Mouse (Mus musculus) CD4-positive, CD25-positive, alpha-beta regulatory T cell, adult 2 months (primary cell): Measurements from ENCODE around the gene Mrpl23.
A peak's percentile ranks its signal among the peaks of the same experiment; 100 is the strongest.

Experiments
- DNase-seq: peaks from one replicate; pipeline ENCODE4 v3.0.0-alpha.2; 2012; ENCODE audit warnings: low read depth, low spot score

The Mrpl23 gene

DNA sequence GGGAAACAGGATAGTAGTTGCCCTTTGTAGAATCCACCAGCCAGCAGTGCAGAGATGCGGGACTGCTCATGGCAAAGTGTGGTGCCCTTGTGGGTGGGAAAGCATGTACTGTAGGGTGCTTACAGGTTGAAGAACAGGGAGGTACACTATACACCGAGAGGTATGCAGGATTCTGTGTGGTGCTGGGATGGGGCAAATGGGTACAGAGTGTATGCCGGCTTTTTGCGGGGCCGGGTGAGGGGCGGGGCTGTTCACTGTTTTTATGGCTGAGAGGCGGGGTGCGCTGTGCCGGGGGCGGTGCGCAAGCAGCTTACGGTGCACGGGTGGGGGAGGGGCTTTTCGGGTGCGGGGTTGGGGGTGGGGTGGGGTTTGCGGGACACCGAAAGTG is at the start of gene Mrpl23:
TSS of gene Mrpl23 (plus strand) at position 16 of the 388 bp plus-strand sequence.
- no peak for DNase-seq

DNA sequence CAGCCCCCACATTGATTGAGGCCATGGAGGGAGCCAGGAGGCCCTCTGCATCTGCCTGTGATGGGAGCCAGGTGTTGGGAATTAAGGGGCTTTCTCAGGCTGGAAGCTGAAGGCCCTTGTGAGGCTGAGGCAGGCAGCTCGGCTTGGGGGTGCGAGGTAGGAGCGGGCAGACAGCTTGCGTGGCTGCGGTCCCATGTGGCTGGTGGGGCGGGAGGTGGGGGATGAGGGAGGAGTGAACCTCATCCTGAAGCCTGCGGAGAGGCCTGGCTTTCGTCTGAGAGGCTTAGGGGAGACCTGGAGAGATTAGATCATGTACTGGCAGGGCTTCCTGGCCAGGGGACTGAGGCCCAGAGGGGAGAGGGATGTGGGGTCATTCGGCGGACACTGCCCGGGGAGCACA is 49.4 kb upstream of the Mrpl23 start:
- DNase-seq = no peak

DNA sequence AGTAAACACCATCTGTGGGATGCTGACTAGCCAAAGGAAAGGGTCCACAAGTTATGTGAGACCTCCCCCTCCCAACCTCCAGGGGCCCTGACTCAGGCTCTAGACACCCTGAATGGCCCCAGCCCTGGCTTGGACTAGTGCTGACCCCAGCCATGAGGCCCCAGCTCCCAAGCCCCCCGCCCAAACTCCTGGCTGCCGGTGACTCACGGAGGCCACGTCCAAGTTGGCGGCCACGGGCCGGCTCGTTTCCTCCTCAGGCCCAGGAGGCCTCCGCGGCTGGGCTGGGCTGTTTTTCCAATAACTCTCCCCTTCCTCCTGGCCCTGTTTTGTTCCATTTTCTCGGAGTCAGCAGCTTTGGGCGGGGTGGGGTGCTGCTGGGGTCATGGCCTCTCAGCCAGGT is 47.7 kb upstream of the Mrpl23 start:
- no peak for DNase-seq

DNA sequence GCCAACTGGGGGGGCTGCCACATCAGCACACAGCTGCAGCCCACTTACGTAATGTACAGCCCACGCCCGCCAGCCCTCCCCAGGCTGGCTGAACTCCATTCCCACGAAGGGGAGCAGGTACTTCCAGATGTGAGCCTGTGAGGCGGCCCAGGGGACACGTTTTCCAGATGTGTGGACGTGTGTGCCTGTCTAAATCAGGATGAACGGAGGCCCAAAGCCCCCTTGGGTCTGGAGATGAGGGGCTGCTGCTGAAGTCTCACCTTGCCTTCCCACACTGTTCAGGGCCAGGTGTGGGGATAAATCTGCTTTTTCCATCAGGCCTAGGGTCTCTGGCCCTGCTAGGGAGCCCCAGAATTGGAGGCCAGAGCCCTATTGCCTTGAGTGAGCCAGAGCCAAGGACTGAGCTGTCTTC is 45.7 kb upstream of the Mrpl23 start:
- DNase-seq = no peak

DNA sequence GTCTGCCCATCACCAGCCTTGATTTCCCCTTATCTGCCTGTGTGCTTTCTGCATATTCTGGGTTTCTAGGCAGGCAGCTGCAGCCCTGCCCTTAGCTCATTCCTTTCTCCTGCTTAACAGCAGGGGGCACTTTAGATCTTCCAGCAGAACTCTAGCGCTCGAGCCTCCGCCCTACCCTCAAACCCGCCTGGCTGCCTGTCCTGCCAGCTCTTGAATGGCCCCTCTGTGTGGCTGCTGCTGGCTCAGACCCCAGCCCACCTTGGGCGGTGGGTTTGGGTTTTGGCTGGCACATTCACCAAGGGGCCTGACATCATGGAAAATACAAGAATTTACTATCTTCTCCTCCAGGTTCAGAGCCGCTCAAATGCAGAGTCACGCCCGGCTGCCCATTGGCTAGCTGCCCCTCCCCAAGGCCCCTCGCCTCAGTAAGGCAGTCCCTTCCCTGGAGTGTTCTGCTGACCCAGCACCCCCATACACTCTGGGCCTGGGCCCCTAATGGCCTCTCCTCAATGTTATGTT is 45.1 kb upstream of the Mrpl23 start:
- no peak for DNase-seq

DNA sequence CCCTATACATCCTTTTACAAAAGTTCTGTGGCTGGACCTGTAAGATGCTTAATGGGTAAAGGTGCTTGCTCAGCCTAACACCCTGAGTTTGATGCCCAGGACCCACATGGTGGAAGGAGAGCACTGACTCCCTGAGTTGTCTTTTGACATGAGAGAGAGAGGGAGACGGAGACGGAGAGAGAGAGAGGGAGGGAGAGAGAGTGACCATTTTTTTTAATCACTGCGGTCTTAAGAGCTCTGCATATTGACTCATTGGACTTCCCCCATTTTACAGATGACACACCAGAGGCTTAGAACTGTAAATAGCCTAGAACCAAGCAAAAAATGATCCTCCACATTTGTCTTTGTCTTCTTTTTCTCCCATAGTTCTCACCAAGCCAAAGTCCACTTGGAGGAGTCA is 44.4 kb upstream of the Mrpl23 start:
- DNase-seq = no peak

DNA sequence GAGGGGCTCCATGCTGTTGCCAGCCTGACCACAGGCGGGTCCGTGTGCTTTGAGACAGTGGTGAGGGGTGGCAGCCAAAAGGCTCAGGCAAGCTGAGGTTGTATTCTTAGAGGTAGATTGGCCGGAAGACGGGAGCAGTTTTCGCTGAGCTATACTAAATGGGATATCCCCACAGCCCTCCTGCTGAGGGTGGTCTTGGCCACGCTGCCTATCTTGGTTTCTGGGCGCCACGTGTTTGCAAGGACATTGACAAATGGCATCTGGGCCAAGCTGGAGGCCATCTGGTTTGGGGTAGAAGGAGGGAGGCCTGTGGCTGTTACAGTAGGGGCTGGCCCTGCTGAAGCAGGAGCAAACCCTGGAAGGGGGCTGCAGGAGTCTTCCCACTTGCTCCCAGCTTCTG is 39.0 kb upstream of the Mrpl23 start:
- DNase-seq = no peak

DNA sequence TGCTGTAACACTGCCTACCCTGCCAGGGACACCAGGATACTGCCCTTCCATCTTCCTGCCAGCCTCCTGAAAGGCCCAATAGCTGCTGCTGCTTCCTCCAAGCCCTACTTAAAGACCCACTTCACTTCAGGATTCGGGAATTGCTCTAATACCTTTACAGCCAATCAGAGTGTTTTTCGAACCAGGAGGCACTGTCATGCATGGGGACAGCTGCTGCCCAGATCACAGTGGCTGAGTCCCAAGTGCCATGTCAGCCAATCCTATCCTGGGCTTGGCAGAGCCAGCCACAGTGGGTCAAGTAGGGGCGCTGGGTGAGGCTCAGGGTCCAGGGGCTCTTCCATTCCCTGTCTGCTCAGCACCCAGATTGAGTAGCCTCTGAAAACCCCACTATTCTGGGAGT is 36.3 kb upstream of the Mrpl23 start:
- DNase-seq = no peak

DNA sequence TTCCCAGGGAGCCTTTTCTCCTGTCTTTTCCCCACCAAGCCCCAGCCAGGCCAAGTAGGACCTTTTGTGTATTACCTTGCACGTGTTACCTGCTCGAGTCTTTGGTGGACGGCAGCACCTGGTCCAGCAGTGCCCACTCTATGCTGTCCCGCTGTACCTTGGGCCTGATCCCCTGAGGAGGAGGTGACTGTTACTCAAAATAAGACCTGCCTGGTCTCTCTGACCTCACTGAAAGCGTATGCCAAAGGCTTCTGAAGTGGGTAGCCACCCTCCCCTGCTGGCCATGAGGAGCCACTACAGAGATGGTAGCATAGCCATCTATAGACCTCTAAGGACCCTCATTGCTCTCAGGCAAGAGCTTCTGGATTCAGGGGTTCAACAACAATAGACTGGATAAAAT is 35.7 kb upstream of the Mrpl23 start:
- peak; percentile 50 for DNase-seq

DNA sequence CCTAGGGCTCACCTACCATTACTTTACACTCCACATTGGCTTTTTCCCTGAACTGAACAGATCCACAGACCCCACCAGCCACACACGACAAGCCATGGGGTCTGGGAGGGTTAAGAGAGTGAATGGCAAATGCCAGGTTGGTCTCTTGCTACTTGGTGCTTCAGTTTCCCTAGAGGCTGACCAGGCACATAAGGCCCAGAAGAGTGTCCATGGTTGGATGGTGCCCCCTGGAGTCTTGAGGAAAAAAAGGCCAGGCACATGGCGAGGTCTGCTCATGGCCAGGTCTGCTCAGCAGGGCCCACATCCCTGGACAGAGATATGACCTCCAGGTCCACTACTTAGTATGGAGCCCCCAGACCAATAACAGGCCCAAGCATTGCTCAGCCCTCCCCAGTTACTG is 34.7 kb upstream of the Mrpl23 start:
- peak; percentile 57 for DNase-seq

DNA sequence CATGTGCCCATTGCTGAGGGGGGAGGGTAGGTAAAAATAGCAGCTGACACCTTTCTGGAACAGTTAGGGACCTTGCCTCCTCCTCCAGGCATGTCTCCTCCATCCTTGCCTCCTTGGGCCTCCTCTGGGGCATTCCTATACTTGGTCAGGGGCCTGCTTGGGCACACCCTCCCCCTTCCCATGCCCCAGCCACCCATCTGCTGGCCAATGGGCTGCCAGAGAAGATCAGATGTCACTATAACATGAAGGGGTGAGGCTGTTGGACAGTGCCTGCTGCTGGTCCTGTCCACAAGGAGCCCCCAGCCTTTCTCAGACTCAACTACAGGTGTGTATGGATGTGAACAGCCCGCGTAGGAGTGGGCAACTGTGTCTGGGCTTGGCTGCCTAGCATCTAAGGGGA is 33.9 kb upstream of the Mrpl23 start, which contains the start of gene Tnnt3:
TSS of gene Tnnt3 (plus strand) at position 262 of the 400 bp plus-strand sequence.
- DNase-seq = no peak

DNA sequence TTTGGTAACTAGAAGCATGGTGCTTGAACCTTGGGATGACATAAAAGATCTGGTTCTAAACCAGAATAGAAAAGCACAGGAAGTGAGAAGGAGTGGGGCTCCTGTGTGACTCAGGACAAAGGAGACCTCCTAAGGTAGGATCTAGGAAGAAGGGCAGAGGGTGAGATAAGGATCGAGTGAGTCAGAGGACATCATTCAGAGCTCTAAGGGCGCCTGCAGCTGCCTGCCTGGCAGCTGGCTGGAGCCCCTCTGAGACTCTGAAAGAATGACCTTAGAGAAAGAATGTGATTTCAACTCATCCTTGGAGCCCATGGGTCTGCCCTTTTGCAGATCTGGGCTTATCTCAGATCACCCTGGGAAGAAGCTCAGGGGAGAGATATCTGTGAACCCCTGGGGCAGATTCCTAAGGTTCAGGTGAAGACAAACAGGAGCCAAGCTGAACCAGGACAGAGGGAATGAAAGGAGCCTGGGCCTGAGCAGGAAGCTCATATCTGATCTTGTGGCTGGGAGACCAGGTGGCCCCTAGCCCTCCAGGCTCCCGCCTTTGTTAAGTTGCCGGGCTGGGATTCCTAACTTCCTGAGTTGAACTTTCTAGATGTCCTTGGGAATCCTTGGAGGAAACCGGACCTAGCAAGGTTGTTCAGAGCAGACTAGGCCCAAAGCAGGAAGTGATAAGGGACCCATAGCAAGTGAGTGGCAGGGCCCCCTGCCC is 33.3 kb upstream of the Mrpl23 start:
- DNase-seq = no peak

DNA sequence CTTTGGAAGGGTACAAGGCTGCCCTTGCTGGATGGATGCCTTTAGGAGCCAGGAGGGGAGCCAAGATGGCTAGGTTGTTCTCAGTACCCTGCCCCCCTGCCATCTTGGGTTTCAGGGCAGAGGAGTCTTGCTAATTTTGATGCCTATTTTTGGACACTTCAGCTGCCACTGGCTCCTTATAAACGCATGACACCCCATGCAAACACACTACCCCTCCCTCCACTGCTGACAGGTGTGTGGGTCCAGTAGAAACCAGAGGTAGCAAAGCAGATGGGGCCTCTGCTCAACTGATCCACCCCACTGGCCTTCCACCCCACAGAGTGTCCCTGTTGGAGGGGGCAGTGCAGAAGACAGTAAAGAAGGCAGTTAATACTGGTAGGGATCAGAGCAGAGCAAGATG is 32.5 kb upstream of the Mrpl23 start:
- DNase-seq = no peak

DNA sequence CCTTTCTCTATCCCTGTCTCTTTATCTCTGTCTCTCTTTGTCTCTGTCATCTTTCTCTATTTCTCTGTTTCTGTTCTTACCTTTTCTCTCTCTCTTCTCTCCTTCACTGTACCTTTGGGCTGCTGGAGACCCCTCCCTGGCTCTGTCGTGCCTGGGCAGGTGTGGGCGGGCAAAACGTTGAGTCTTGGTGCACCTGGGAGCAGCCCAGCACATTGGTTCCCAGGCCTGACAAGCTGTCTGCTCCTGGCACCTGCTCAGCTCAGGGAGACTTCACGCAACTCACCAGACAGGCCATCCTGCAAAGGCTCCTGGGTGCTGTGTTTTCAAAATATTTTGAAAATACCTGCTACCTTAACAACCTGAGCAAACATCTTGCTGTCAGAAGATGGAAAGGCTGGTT is 29.3 kb upstream of the Mrpl23 start:
- DNase-seq = no peak

DNA sequence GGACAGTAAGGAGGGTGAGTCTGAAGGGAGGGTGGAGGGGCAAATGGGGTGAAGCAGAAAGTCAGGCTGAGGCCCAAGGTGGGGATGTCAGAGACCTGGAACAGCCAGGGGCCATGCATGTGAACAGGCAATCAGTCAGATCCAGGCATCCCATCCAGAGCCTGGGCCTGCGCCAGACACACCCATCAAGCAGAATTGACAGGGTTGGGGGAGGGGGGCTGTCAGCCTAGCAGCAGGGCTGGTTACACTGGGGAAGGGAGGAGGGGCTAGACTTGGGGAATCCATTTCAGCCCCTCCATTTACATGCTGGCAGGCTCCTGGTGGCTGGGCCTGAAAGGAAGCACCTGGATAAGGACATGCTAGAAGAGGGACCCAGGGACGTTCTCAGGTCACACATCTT is 26.5 kb upstream of the Mrpl23 start:
- DNase-seq = no peak

DNA sequence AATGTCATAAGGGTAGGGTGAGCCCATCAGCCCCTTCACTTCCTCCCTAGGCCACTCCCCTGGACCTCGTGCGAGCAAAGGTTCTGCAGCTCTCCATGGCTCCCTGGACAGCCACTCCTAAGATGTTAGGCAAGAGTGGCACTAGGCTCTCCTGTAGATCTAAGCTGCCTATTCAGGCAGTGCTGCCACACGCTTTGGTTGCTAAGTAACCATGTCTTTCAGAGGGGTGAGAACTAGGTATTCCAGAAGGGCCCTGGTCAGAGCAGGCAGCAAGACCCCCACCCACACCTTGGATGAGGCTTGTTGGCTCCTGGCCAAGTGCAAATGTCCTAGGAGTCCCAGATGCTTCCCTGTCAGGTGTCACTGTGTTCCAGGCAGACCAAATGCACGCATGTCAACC is 26.0 kb upstream of the Mrpl23 start:
- no peak for DNase-seq

DNA sequence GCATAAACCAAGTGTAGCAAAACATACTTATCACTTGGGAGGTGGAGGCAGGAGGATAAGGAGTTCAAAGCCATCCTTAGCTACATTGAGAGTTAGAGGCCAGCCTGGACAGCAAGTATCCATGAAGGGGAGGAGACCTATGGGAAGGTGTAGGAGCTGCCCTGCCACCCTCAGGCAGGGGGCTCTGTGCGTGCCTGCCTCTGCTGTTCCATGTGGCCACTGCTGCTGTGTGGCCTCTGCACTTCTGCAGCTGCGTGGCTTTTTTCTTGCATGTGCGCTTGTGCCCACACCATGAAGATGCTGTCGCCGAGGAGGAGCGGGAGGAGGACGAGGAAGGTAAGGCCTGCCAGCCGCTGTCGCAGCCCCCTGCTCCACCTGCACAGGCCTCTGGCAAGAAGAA is 25.0 kb upstream of the Mrpl23 start:
- no peak for DNase-seq

DNA sequence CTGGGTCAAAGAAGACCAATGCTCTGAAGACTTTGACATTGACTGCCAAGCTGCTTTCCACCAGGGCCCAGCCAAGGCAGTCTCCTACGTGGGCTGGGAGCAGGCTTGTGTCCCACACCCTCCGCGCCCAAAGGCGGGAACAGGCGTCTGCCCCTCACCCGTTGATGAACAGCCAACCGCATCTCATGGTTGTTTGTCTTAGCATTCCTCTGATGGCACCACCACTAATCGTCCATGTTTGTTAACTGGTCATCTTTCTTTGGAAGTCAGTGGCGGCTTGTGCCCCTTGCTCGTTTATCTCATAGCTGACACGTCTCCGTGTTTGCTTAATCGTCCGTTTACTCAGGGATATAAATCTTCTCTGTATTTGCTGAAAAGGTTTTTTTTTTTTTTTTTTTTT is 23.0 kb upstream of the Mrpl23 start:
- no peak for DNase-seq

DNA sequence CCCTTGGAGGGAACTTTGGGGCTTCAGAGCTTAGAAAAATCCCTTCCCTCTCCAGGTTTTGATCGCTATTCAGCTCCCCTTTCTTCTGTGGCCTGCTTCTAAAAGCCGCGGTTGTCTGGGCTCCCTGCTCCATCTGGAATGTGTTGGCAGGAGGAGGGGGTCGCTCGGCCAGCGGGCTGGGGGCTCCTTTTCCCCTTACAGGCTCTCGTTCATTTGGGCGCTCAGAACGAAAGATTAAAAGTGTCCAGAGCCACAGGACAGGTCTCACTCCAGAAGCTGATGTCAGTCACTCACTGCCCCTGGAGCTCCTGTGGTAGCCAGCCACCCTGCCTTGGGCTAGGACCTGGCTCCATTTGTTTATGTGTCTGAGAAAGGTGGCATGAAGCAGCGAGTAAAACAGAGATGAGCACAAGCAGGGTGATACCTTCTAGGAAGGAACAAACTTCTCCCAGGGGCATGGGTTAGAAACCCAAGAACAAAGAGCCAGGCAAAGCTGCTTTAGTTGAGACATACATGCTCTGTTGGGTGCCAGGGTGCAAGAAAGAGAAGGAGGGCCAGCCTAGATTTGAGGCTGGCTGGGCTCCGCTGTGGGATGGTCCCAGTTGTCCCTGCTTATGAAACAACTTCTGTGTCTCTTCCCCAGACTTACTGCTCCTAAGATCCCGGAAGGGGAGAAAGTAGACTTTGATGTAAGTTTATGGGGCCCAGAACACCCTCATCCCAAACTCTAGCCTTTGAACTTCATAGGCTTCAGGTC is 22.3 kb upstream of the Mrpl23 start:
- DNase-seq = no peak

DNA sequence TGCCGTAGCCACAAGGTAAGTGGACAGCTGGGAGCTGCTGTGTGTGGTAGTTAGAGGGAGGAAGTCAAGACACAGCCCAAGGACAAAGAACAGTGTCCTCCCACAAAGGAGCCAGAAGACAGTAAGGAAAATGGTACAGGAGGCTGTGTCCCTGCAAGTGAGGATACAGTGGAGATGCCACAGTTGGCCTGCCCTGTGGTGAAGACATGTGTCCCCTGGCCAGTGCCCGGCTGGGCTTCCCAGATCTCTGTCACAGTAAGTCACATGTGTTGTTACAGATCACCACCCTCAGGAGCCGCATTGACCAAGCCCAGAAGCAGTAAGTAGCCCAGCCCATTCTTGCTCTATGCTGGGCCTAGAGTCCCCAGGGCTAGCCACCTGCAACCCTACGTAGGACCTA is 18.4 kb upstream of the Mrpl23 start:
- no peak for DNase-seq

DNA sequence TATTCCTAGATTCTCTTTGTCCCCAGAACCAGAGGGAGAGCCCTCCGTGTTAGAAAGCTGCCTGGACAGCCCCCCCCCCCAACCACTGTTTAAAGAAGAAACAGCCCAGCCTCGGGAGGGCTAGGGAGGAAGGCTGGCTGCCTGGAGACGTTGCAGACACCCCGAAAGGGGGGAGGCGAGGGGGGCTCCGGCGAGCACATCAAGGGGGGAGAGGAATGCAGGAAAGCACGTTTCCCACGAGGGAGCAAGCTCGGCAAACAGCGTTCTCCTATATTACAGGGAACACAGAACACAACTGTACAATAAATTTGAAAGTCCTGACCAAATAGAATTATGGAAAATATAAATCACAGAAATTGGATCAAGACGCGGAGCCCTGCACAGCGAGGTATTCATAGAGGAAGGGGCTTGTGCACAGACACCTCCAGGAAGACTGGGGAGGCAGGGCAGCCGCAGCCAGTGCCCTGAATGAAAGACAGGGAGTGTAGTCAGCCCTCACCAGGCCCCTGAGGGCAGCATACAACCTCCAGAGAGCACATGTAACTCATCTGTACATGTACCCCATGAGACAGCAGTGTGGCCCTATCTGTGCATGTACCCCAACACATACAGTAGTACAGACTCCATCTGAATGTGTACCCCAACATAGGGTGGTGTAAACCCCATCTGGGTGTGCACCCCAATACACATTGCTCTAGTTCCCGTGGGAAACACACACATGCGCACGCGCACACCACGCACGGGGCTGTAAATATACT is 16.1 kb upstream of the Mrpl23 start:
- DNase-seq = no peak

DNA sequence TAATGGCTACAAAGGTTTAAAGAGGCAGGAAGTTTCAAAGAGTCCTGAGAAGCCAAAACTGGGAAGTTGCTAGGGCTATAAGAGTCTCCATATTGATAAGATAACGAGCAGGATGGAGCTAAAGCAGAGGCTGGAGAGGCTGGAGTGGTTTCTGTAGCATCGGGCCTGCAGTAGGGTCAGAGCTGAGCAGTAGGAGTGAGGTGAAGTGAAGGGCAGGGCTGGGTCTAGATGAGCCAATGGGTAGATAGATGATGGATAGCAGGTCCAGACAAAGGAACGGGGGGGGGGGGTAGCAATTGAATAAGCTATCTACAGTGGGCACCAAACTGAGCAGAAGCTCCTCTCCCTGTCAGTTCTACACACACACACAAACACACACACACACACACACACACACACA is 15.0 kb upstream of the Mrpl23 start:
- no peak for DNase-seq
